Mouse (Mus musculus) limb, embryonic 14.5 days (tissue): ENCODE data around the gene Cdca3. TPM values are rescaled to one million over a fixed set of nuclear protein-coding genes. Genes with fewer than 3 reads are reported as not detected.
A peak's percentile ranks its signal among the peaks of the same experiment; 100 is the strongest.
"Not testable (repeated sequence)": the region's sequence is repeated elsewhere in the genome, so short reads cannot be mapped to it uniquely, and the experiment has no call there.

Experiments used
- ATAC-seq: fragments of 200-750 bp; cut with Nextera tagmentation; 2 replicates; pipeline ENCODE4 v1.8.0; 2017; ENCODE audit warnings: low read depth, moderate number of reproducible peaks, moderate TSS enrichment; ENCODE audit not compliant: low FRiP score
- DNase-seq: peaks from one replicate; pipeline ENCODE4 v3.0.0-alpha.2; 2015; ENCODE audit warnings: low spot score
- H3K27ac ChIP-seq: fragments of 300-500 bp; sonication (generic); replicated peaks from 2 replicates; pipeline ENCODE4 v1.5.1; 2014; ENCODE audit warnings: low read depth, mild to moderate bottlenecking, low read length, moderate library complexity, mixed read lengths
- H3K27me3 ChIP-seq: fragments of 300-500 bp; sonication (generic); 2 replicates; pipeline ENCODE4 v1.6.1; 2014; ENCODE audit warnings: low read length, mixed read lengths; ENCODE audit not compliant: control insufficient read depth, insufficient read depth
- H3K36me3 ChIP-seq: fragments of 300-500 bp; sonication (generic); 2 replicates; pipeline ENCODE4 v1.6.1; 2014; ENCODE audit warnings: mild to moderate bottlenecking, low read length, moderate library complexity, mixed read lengths; ENCODE audit not compliant: control insufficient read depth, insufficient read depth
- H3K4me1 ChIP-seq: fragments of 300-500 bp; sonication (generic); 2 replicates; pipeline ENCODE4 v1.6.1; 2014; ENCODE audit warnings: antibody characterized with exemption, low read length, mixed read lengths; ENCODE audit not compliant: control insufficient read depth, insufficient read depth
- H3K4me2 ChIP-seq: fragments of 300-500 bp; sonication (generic); replicated peaks from 2 replicates; pipeline ENCODE4 v1.6.1; 2014; ENCODE audit warnings: low read depth, mild to moderate bottlenecking, low read length, moderate library complexity; ENCODE audit not compliant: severe bottlenecking
- H3K4me3 ChIP-seq: fragments of 300-500 bp; sonication (generic); replicated peaks from 2 replicates; pipeline ENCODE4 v1.5.1; 2014; ENCODE audit warnings: low read length
- H3K9ac ChIP-seq: fragments of 300-500 bp; sonication (generic); 2 replicates; pipeline ENCODE4 v1.6.1; 2014; ENCODE audit warnings: mild to moderate bottlenecking, low read depth, low read length, moderate library complexity; ENCODE audit not compliant: severe bottlenecking
- H3K9me3 ChIP-seq: fragments of 300-500 bp; sonication (generic); 2 replicates; pipeline ENCODE4 v1.6.1; 2016; ENCODE audit warnings: low read length; ENCODE audit not compliant: control insufficient read depth
- POLR2A ChIP-seq: fragments of 200-500 bp; IDR thresholded peaks from 2 replicates; pipeline ENCODE4 v1.8.0; 2012; ENCODE audit warnings: inconsistent platforms, mild to moderate bottlenecking, moderate library complexity, borderline replicate concordance; ENCODE audit not compliant: insufficient read depth, insufficient read length; ENCODE audit errors: extremely low read depth
- WGBS: fragments of 180-500 bp; shearing (Covaris S2); extraction: QIAGEN DNeasy Blood & Tissue Kit; methylation state at CpG from one replicate; pipeline ENCODE4 v1.1.7; 2014; 5-methylcytosine and 5-hydroxymethylcytosine counted together
- polyA plus RNA-seq, 2 experiments: library from polyadenylated mRNA; depleted of rRNA in 1 of 2; stranded (reverse) in 1 of 2; unstranded in 1 of 2; fragments of >200 nt; fragmentation: Nextera tagmentation in 1 of 2; extraction: Ambion mirVana in 1 of 2; gene quantifications; 2 replicates each; pipeline versions ENCODE4 v1.2.1 to v1.2.3; 2012 to 2014

Gene Cdca3
- polyA plus RNA-seq, 2 experiments, result 128 to 141 TPM

- TF ChIP-seq POLR2A, result no peak
- Histone ChIP-seq H3K4me1 (no peaks in the 10 kb centered on the region), H3K9ac (no peak overlapping the region), H3K36me3 (peaks cover 98% of the 10 kb centered on the region), H3K9me3 (no peaks in the 10 kb centered on the region), H3K4me2 (no peak overlapping the region), H3K27me3 (no peaks in the 10 kb centered on the region), H3K4me3 (no peak overlapping the region), H3K27ac (no peak overlapping the region)
- whole genome bisulfite sequencing, result 91% methylated on average over 5 of the region's 5 CpGs
- ATAC-seq (no peak), DNase-seq (no peak)
These were observed 8.5 kb upstream of the Cdca3 start for GRCm38 (mm10) chr6:124820891-124821290.

GRCm38 (mm10) chr6:124822049-124822448 is 7.3 kb upstream of the Cdca3 start:
- Histone ChIP-seq H3K4me1 (no peaks in the 10 kb centered on the region), H3K4me2 (no peak overlapping the region), H3K27ac (no peak overlapping the region), H3K9ac (no peak overlapping the region), H3K27me3 (no peaks in the 10 kb centered on the region), H3K4me3 (no peak overlapping the region), H3K9me3 (no peaks in the 10 kb centered on the region), H3K36me3 (peaks cover 92% of the 10 kb centered on the region)
- DNase-seq (no peak), ATAC-seq (no peak)
- WGBS, result 96% methylated on average over 4 of the region's 4 CpGs
- no peak for TF ChIP-seq POLR2A

DNA sequence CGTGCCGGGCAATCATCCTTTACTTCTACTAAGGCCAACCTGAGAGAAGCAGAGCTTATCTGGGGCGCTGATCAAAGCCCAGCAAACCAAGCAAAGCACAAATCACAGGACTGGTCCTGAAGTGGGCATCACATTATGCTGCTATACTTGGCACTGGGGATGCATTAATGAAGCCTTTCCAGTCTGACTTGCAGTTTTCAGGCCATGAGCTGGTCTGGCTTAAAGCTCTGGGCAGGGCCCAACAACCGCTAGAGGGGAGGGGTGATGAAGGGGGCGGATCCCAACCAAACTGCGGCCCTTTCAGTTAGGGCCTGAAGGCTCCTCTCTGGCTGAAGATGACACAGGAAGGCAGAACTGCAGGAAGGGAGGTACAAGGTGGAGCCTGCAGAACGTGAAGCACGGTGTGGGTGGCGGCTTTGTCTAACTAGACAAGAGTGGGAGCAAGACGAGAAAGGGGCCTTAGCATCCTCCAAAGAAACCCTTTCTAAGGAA is 1.2 kb upstream of the Cdca3 start:
- Histone ChIP-seq H3K9me3 (no peaks in the 10 kb centered on the region), H3K27me3 (no peaks in the 10 kb centered on the region), H3K4me1 (peaks cover 9% of the 10 kb centered on the region; the same call in 1 of the 2 replicates), H3K9ac (peak overlapping the region; percentile 58), H3K27ac (peak overlapping the region; percentile 44; the same call in 1 of the 2 replicates), H3K36me3 (peaks cover 51% of the 10 kb centered on the region), H3K4me3 (peak overlapping the region; percentile 54), H3K4me2 (peak overlapping the region; percentile 81)
- WGBS, result 25% methylated on average over 10 of the region's 10 CpGs
- ATAC-seq (no peak), DNase-seq (peak; percentile 48)
- TF ChIP-seq POLR2A, result no peak

GRCm38 (mm10) chr6:124829799-124830700 is 703 bp downstream of the Cdca3 start:
- Histone ChIP-seq H3K4me2 (peak overlapping the region; percentile 90), H3K9ac (peak overlapping the region; percentile 65), H3K4me3 (peak overlapping the region; percentile 54), H3K9me3 (no peaks in the 10 kb centered on the region), H3K27ac (peak overlapping the region; percentile 73), H3K36me3 (peaks cover 45% of the 10 kb centered on the region), H3K4me1 (peaks cover 9% of the 10 kb centered on the region; the same call in 1 of the 2 replicates), H3K27me3 (no peaks in the 10 kb centered on the region)
- under 1% methylated on average over 38 of the region's 38 CpGs for WGBS
- ATAC-seq (peak; percentile 83), DNase-seq (peak; percentile 98)
- no peak for TF ChIP-seq POLR2A

- H3K4me1 ChIP-seq, ATAC-seq, H3K27ac ChIP-seq, H3K9ac ChIP-seq, DNase-seq, H3K27me3 ChIP-seq, H3K9me3 ChIP-seq, H3K4me3 ChIP-seq: not testable (repeated sequence)
- 92% methylated on average over 4 of the region's 4 CpGs for WGBS
- peaks cover 33% of the 10 kb centered on the region for H3K36me3 ChIP-seq
- peak overlapping the region; percentile 90; the same call in 1 of the 2 replicates for H3K4me2 ChIP-seq
These were observed 1.9 kb downstream of the Cdca3 start for GRCm38 (mm10) chr6:124831199-124831598.
